Mouse (Mus musculus) C2C12 (cell line): ENCODE results near the gene Sdk2. TPM values are rescaled to one million over a fixed set of nuclear protein-coding genes. Genes with fewer than 3 reads are reported as not detected.

Experiments used
- H3K27me3 ChIP-seq: one replicate; pipeline ENCODE4 v1.6.1; 2011; ENCODE audit not compliant: control insufficient read depth, insufficient read depth, insufficient read length
- H3K36me3 ChIP-seq: one replicate; pipeline ENCODE4 v1.6.1; 2011; ENCODE audit not compliant: control insufficient read depth, insufficient read depth
- H3K4me3 ChIP-seq: one replicate; pipeline ENCODE4 v1.5.1; 2011; ENCODE audit warnings: mild to moderate bottlenecking, control low read depth; ENCODE audit not compliant: poor library complexity, insufficient read depth, severe bottlenecking
- H3K79me2 ChIP-seq: one replicate; pipeline ENCODE4 v1.6.1; 2011; ENCODE audit not compliant: control insufficient read depth, insufficient read depth
- H3K79me3 ChIP-seq: one replicate; pipeline ENCODE4 v1.6.1; 2011; ENCODE audit warnings: low read depth, control low read depth
- H3ac ChIP-seq: one replicate; pipeline ENCODE3; 2011; ENCODE audit warnings: low read depth; ENCODE audit not compliant: control insufficient read depth, insufficient read length
- CEBPB ChIP-seq: IDR thresholded peaks from one replicate; pipeline ENCODE4 v1.6.1; 2011; ENCODE audit warnings: low read depth, mild to moderate bottlenecking, control low read depth, moderate library complexity
- CTCF ChIP-seq: IDR thresholded peaks from one replicate; pipeline ENCODE4 v1.5.1; 2011; ENCODE audit not compliant: control insufficient read depth, insufficient read depth, insufficient read length
- FOSL1 ChIP-seq: IDR thresholded peaks from one replicate; pipeline ENCODE4 v1.8.0; 2011; ENCODE audit warnings: mild to moderate bottlenecking, low read length; ENCODE audit not compliant: poor library complexity, insufficient read depth, severe bottlenecking
- MAX ChIP-seq: IDR thresholded peaks from one replicate; pipeline ENCODE4 v1.6.1; 2011; ENCODE audit warnings: mild to moderate bottlenecking, control low read depth
- MYOD1 ChIP-seq: IDR thresholded peaks from one replicate; pipeline ENCODE4 v1.6.1; 2011; ENCODE audit warnings: low read depth; ENCODE audit not compliant: control insufficient read depth, insufficient read length
- MYOG ChIP-seq: IDR thresholded peaks from one replicate; pipeline ENCODE4 v1.6.1; 2011; ENCODE audit not compliant: control insufficient read depth, insufficient read length; ENCODE audit errors: extremely low read depth
- USF1 ChIP-seq: IDR thresholded peaks from one replicate; pipeline ENCODE4 v1.6.1; 2011; ENCODE audit warnings: low read depth, mild to moderate bottlenecking, control low read depth, moderate library complexity
- polyA plus RNA-seq: library from polyadenylated mRNA; unstranded; fragments of >200 nt; fragmentation: generic; extraction: Trizol; gene quantifications from one replicate; pipeline ENCODE4 v1.2.1, GENCODE M21; 2012; ENCODE audit warnings: missing spikeins

Sdk2 gene
- polyA plus RNA-seq, 1 experiment: 0.05 TPM

DNA sequence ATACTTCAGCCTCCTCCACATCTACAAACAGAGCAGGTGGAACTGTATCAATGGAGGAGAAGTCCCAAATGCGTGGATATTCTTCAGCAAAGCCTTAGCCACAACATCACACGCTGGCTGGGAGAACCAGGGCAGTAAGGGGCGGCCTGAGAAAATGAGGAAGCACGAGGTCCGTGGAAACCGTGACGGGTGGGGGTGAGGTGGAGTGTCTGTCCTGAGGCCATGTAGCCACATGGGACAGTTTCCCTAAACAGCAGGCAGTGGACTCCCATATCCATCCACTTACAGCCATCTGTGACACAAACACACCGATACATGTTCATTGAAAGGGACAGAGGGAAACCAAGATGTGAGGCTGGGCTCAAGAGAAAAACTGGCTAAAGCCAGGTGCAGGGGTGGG, 328.9 kb downstream of the Sdk2 start:
- H3K36me3 ChIP-seq: no peaks in the 10 kb centered on the region

DNA sequence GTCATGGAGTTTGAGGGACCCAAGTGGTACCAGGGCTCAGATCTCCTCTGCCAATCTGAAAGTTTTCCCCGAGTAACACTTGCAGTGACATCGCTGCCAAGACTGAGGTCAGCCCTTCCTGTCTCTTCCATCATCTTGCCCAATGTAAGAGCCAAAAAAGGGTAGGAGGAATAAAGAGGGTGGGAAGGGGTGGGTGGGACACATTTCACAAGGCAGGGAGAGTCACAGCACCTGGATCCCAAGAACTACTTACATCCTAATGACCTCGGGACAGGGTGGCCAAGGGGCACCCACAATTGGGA, 329.3 kb downstream of the Sdk2 start:
- H3K79me2 ChIP-seq: peaks cover 49% of the 10 kb centered on the region
- H3K4me3 ChIP-seq: no peak overlapping the region
- peaks cover 12% of the 10 kb centered on the region for H3K79me3 ChIP-seq
- no peaks in the 10 kb centered on the region for H3K27me3 ChIP-seq
- no peaks in the 10 kb centered on the region for H3K36me3 ChIP-seq
- no peak for TF ChIP-seq USF1
- H3ac ChIP-seq: no peak overlapping the region

More for the DNA sequence above, 328.9 kb downstream of the Sdk2 start:
- H3ac ChIP-seq: no peak overlapping the region
- H3K79me2 ChIP-seq: peaks cover 53% of the 10 kb centered on the region
- TF ChIP-seq MAX (no peak), CEBPB (no peak), FOSL1 (no peak), USF1 (no peak)
- H3K79me3 ChIP-seq: peaks cover 15% of the 10 kb centered on the region
- no peak overlapping the region for H3K4me3 ChIP-seq
- no peaks in the 10 kb centered on the region for H3K27me3 ChIP-seq

DNA sequence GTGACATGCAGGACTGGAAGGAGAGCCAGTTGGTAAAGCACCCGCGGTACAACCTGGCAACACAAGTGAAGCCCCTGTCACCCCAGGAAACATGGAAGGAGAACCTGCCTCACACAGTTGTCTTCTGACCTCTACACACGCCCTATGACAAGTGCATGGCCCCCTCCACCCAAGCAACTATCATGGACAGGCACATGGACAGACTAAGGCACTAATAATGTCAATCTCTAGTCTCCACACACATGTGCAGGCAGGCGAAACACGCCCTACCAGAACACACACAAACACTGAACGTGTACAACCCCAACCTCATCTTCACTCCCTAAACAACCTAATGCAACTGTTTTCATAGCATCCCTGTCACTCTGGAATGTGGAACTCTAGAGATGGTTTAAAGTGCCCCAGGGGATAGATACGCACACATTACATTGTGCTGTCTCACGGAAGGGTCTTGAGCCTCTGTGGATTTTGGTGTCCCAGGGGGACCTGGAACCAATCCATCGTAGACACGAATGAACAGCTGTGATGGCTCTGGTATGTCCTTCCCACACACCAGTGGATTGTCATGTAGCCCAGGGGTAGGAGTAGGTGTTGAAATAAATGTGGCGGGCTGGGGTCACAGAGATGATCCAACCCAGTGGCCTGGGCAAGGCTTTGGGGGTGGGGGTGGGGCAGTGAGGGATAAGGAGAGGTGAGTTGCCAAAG, 329.8 kb downstream of the Sdk2 start:
- Histone ChIP-seq H3K4me3 (no peak overlapping the region), H3ac (no peak overlapping the region), H3K79me3 (peaks cover 12% of the 10 kb centered on the region), H3K27me3 (no peaks in the 10 kb centered on the region), H3K36me3 (no peaks in the 10 kb centered on the region), H3K79me2 (peaks cover 49% of the 10 kb centered on the region)
- TF ChIP-seq MYOD1 (no peak), CTCF (no peak), MYOG (no peak), USF1 (no peak), MAX (no peak), CEBPB (no peak), FOSL1 (no peak)

DNA sequence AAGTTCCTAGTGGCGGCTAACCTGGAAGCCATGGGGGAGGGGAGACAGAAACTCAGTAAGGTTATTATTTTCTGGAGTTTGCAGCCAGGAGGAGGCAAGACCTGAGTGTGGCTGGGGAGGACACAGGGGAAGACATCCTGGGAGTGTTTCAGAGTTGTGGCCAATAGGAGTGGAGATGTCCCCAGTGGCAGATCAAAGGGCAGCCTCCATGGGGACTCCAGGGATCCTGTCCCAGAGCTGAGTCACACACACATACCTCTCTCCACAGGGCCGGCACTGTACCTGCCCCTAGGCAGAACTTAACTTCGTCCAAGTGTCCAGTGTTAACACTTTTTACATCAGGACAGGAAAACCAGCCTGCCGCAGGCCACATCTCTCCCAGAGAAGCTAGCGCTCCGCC, 331.7 kb downstream of the Sdk2 start:
- peaks cover 42% of the 10 kb centered on the region for H3K79me2 ChIP-seq
- TF ChIP-seq FOSL1 (no peak), MYOD1 (no peak), MAX (no peak), MYOG (no peak), CTCF (no peak), USF1 (no peak), CEBPB (no peak)
- no peaks in the 10 kb centered on the region for H3K36me3 ChIP-seq
- H3K27me3 ChIP-seq: no peaks in the 10 kb centered on the region
- no peak overlapping the region for H3K4me3 ChIP-seq
- H3K79me3 ChIP-seq: peaks cover 10% of the 10 kb centered on the region
- H3ac ChIP-seq: no peak overlapping the region

DNA sequence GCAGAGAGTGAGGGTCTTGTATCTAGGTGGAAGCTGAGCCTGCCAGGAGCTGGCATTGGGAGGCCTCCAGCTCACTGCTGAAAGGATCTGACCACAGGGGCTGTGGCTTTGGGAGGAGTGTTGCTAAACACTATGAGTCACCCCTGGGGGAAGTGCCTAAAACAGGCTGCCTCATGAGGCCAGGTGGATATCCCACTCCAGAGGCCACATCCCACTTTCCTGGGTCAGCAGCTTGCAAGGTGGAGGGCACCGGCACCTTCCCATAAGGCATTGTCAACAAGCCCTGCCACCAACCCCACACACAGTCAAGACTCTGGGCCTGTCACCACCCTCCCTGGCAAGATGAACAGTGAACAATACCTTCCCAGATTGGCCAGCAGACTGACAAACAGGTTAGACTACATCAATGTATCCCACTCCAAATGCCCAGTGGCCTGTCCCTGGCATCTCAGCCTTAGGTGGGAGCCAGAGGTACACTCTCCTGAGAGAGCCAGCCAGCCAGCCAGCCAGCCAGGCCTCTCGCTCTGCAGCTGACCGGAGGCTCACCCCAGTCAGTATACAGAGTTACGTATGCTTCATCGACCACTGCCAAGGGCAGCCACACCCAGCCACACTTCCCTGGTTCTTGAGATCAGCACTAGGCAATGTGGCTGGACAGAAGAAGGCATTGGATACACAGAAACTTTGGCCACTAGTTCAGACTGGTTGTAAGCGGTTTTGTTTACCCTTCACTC, 333.0 kb downstream of the Sdk2 start:
- H3K4me3 ChIP-seq: no peak overlapping the region
- peaks cover 2% of the 10 kb centered on the region for H3K36me3 ChIP-seq
- peaks cover 10% of the 10 kb centered on the region for H3K79me3 ChIP-seq
- TF ChIP-seq USF1 (no peak), CEBPB (peak; percentile 93), MYOD1 (peak; percentile 54), FOSL1 (peak; percentile 74), CTCF (no peak), MAX (peak; percentile 68), MYOG (no peak)
- no peak overlapping the region for H3ac ChIP-seq
- H3K79me2 ChIP-seq: peaks cover 41% of the 10 kb centered on the region
- no peaks in the 10 kb centered on the region for H3K27me3 ChIP-seq
